Mouse (Mus musculus): ENCODE measurements around the gene Fam43a. TPM values are rescaled to one million over a fixed set of nuclear protein-coding genes. Genes with fewer than 3 reads are reported as not detected.

Gene Fam43a
- polyA plus RNA-seq, 1 experiment from 2014 or later: 11.3 TPM

DNA sequence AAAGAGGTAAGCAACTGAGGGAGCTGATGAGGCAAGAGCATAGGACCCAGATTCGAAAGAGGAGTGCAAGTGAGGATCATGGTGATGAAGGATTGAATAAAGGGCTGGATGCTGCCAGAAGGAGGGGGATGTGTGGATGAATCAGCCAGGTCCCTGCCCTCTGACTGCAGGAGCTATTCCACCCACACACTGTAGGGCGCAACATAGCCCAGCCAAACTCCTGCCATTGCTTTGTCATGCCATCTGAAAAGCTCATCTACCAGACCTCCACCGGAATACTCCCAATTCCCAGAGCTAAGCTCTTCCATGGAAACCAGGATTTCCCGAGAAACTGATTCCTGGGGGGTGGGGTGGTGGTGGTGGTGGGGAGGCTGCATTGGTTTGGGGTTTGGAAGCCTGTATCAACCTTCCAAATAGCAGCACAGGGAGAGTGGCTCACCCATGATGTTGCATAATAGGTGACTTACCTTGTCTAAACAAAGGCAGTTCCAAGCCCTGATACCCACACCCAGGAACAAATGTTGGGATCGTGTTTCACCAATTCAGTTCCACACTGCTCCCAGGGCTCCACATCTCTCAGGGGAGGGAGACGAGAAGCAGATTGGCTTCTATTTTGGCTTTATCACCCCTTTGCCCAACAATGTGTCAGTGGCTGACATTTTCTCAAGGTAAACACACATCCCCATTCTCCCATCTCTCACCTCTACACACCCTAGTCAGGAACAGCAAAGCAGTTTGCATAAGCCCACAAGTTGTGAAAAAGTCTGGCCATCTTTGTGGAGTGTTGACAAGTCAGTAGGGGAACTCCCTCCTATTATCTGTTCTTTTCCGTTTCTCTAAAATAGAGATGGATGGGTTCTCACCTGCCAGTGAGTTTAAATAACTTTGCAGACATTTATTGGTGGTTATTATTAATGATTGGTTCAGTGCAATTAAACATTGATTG, 9.0 kb upstream of the Fam43a start:
- Histone ChIP-seq H3K36me3 (ENCODE audit: control insufficient read depth, insufficient read depth) (no peaks in the 10 kb centered on the region), H3K27me3 (replicated peaks; ENCODE audit: control insufficient read depth, insufficient read depth, low read length) (0 out of 2 replicates have a peak, but pooled peaks cover 4% of the 10 kb centered on the region), H3K4me2 (ENCODE audit: low read length) (no peak overlapping the region), H3K4me1 (replicated peaks; ENCODE audit: control insufficient read depth, insufficient read depth, low read length) (peaks cover 16% of the 10 kb centered on the region), H3K9me3 (ENCODE audit: control insufficient read depth, low read length) (no peaks in the 10 kb centered on the region), H3K27ac (ENCODE audit: low read length) (no peak overlapping the region), H3K9ac (replicated peaks; ENCODE audit: low read depth, low read length) (no peak overlapping the region), H3K4me3 (replicated peaks; ENCODE audit: low read length) (no peak overlapping the region)
- no peak for ATAC-seq
- 39% methylated on average over 7 of the region's 7 CpGs for WGBS

DNA sequence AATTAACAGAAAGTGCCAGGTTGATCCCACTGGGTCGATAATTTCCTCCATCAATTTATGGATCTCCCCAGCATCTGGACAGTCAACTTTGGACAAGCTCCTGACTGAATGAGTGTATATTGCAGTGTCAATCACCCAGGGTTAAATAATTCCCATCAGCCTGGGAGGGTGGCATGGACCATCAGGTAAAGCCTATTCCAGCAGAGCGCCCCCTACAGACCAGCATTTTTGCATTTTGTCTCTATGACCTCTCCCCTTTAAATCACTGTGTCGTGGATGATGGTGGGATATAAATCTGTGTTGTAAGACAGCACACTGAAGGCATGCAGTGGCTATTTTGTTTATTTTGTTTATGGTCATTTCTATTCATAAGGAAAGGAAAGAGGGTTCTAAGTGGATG, 7.5 kb upstream of the Fam43a start:
- Histone ChIP-seq H3K9ac (replicated peaks; ENCODE audit: low read depth, low read length) (no peak overlapping the region), H3K36me3 (ENCODE audit: control insufficient read depth, insufficient read depth) (no peaks in the 10 kb centered on the region), H3K4me1 (replicated peaks; ENCODE audit: control insufficient read depth, insufficient read depth, low read length) (peaks cover 19% of the 10 kb centered on the region), H3K27ac (ENCODE audit: low read length) (no peak overlapping the region), H3K4me3 (replicated peaks; ENCODE audit: low read length) (no peak overlapping the region), H3K4me2 (ENCODE audit: low read length) (no peak overlapping the region), H3K9me3 (ENCODE audit: control insufficient read depth, low read length) (no peaks in the 10 kb centered on the region), H3K27me3 (replicated peaks; ENCODE audit: control insufficient read depth, insufficient read depth, low read length) (0 out of 2 replicates have a peak, but pooled peaks cover 4% of the 10 kb centered on the region)
- 45% methylated on average over 3 of the region's 3 CpGs for WGBS
- ATAC-seq: no peak

DNA sequence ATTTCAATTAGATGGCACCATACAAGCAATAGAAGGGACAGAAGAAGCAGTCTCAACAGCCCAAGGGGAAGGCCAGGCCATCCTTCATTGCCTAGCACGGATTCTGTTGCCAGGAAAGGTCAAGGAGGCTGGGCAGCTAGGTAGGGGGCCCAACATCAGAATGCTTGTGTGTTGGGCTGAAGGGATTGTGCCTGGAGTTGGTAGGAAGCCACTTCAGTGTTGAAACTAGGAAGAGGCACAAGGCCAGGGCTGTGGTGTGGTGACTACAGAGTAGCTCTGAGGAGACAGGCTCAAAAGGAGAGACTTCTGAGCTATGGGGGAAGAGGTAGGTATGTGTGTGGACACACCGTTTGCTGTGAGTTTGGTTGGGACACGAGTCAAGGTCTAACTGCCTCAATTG, 4.2 kb upstream of the Fam43a start:
- no peak overlapping the region for H3K9ac ChIP-seq (replicated peaks; ENCODE audit: low read depth, low read length)
- no peaks in the 10 kb centered on the region for H3K9me3 ChIP-seq (ENCODE audit: control insufficient read depth, low read length)
- peaks cover 9% of the 10 kb centered on the region for H3K27me3 ChIP-seq (replicated peaks; ENCODE audit: control insufficient read depth, insufficient read depth, low read length)
- ATAC-seq: no peak
- peaks cover 29% of the 10 kb centered on the region for H3K4me1 ChIP-seq (replicated peaks; ENCODE audit: control insufficient read depth, insufficient read depth, low read length)
- no peaks in the 10 kb centered on the region for H3K36me3 ChIP-seq (ENCODE audit: control insufficient read depth, insufficient read depth)
- no peak overlapping the region for H3K27ac ChIP-seq (ENCODE audit: low read length)
- no peak overlapping the region for H3K4me2 ChIP-seq (ENCODE audit: low read length)
- no peak overlapping the region for H3K4me3 ChIP-seq (replicated peaks; ENCODE audit: low read length)
- 42% methylated on average over 3 of the region's 3 CpGs for whole genome bisulfite sequencing

DNA sequence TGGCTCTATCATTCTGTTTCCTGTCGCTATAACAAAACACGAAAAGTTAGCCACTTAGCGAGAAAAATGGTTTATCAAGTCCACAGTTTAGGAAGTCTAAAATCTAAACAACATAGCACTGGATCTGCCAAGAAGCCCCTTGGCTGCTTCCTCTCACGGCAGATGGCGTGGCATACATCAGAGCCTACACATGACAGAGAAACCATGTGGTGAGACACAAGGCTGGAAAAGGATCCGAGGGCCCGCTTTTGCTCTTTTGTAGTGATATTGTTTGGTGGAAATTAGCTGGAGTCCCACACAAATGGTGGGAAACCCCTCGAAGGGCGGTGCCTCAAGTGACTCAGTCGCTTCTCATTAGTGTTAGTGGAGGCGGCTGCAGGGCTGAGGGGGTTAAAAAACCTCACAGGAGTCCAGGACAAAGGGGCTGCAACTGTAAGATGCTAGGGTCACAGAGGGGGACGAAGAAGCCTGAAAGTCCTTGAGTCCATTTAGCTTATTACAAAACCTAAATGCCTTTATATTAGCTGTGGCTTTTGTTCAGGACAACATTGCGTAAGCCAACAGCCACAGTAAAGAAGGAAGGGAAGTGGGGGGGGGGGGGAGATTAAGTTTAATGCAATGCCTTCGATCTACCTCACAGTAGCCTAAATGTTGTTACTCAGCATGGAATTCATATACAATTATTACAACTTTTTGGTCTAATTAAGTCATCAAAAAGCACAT, 3.5 kb upstream of the Fam43a start:
- peak; percentile 80 for ATAC-seq

DNA sequence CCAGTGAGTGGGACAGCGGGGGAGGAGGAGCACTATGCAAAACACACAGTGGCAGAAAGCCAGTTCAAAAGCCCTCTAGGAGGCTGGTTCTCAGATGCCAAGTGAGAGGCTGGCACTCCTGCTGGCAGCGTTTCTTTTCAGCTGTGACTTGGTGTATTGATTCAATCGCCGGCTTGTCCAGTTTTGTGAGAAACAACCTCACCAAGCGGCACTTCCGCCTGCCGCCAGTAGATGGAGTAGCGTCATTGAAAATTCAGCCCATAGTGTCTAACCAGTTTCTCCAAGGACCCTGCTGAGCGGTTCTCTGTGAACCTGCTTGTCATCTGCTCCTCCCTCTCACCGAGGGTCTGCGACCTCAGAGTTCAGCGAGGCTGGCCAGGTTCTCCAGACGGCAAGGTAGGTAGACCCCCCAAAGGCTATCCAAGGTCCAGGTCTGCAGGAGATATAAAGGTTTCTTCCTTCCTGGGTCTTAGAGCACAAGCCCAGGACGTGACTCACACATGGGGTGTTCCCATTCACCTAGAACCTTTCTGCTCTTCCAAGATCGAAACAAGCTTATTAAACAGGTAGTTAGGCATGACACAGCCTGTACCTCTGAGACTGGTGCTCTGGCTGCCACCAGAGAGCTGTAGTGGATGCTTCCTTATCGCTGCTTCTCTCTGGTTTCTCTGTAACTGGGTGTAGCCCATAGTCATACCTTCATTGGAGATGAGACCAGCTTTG, 2.4 kb upstream of the Fam43a start:
- Histone ChIP-seq H3K4me3 (replicated peaks; ENCODE audit: low read length) (peak overlapping the region; percentile 26), H3K9ac (replicated peaks; ENCODE audit: low read depth, low read length) (0 out of 2 replicates have a peak overlapping the region, but pooled peaks have one; percentile 34), H3K4me2 (ENCODE audit: low read length) (peak overlapping the region; percentile 53), H3K4me1 (replicated peaks; ENCODE audit: control insufficient read depth, insufficient read depth, low read length) (peaks cover 45% of the 10 kb centered on the region), H3K27me3 (replicated peaks; ENCODE audit: control insufficient read depth, insufficient read depth, low read length) (peaks cover 23% of the 10 kb centered on the region), H3K27ac (ENCODE audit: low read length) (no peak overlapping the region), H3K36me3 (ENCODE audit: control insufficient read depth, insufficient read depth) (no peaks in the 10 kb centered on the region), H3K9me3 (ENCODE audit: control insufficient read depth, low read length) (peaks cover 2% of the 10 kb centered on the region; the same call in 1 of the 2 replicates)
- ATAC-seq: peak; percentile 54
- 8% methylated on average over 16 of the region's 16 CpGs for WGBS

More for the DNA sequence above, 3.5 kb upstream of the Fam43a start:
- Histone ChIP-seq H3K4me3 (replicated peaks; ENCODE audit: low read length) (no peak overlapping the region), H3K9me3 (ENCODE audit: control insufficient read depth, low read length) (no peaks in the 10 kb centered on the region), H3K27me3 (replicated peaks; ENCODE audit: control insufficient read depth, insufficient read depth, low read length) (peaks cover 14% of the 10 kb centered on the region), H3K9ac (replicated peaks; ENCODE audit: low read depth, low read length) (no peak overlapping the region), H3K4me1 (replicated peaks; ENCODE audit: control insufficient read depth, insufficient read depth, low read length) (peaks cover 36% of the 10 kb centered on the region), H3K4me2 (ENCODE audit: low read length) (0 out of 2 replicates have a peak overlapping the region, but pooled peaks have one; percentile 16), H3K27ac (ENCODE audit: low read length) (peak overlapping the region; percentile 66), H3K36me3 (ENCODE audit: control insufficient read depth, insufficient read depth) (no peaks in the 10 kb centered on the region)
- WGBS: 18% methylated on average over 14 of the region's 14 CpGs

DNA sequence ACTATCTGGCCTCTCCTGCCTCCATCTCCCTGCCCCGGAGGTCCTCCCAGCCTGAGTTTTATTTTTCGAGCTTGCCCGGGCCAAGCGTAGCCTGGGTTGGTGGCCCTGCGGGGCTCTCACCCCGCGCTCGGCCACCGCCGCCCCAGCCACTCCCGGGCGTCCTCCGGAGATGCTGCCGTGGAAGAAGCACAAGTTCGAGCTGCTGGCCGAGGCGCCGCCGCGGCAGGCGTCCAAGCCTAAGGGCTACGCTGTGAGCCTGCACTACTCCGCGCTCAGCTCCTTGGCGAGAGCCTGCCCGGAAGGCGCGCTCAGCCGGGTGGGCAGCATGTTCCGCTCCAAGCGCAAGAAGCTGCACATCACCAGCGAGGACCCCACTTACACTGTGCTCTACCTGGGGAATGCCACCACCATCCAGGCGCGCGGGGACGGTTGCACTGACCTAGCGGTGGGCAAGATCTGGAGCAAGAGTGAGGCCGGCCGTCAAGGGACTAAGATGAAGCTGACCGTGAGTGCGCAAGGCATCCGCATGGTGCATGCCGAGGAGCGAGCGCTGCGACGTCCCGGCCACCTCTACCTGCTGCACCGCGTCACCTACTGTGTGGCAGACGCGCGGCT, 1.0 kb downstream of the Fam43a start:
- H3K36me3 ChIP-seq (ENCODE audit: control insufficient read depth, insufficient read depth): no peaks in the 10 kb centered on the region
- H3K9me3 ChIP-seq (ENCODE audit: control insufficient read depth, low read length): peaks cover 2% of the 10 kb centered on the region; the same call in 1 of the 2 replicates
- H3K4me2 ChIP-seq (ENCODE audit: low read length): peak overlapping the region; percentile 98
- peaks cover 48% of the 10 kb centered on the region for H3K4me1 ChIP-seq (replicated peaks; ENCODE audit: control insufficient read depth, insufficient read depth, low read length)
- H3K27me3 ChIP-seq (replicated peaks; ENCODE audit: control insufficient read depth, insufficient read depth, low read length): peaks cover 25% of the 10 kb centered on the region
- no peak overlapping the region for H3K27ac ChIP-seq (ENCODE audit: low read length)
- peak; percentile 7; the same call in 1 of the 2 replicates for ATAC-seq
- H3K9ac ChIP-seq (replicated peaks; ENCODE audit: low read depth, low read length): peak overlapping the region; percentile 55
- H3K4me3 ChIP-seq (replicated peaks; ENCODE audit: low read length): peak overlapping the region; percentile 62
- WGBS: under 1% methylated on average over 53 of the region's 53 CpGs

DNA sequence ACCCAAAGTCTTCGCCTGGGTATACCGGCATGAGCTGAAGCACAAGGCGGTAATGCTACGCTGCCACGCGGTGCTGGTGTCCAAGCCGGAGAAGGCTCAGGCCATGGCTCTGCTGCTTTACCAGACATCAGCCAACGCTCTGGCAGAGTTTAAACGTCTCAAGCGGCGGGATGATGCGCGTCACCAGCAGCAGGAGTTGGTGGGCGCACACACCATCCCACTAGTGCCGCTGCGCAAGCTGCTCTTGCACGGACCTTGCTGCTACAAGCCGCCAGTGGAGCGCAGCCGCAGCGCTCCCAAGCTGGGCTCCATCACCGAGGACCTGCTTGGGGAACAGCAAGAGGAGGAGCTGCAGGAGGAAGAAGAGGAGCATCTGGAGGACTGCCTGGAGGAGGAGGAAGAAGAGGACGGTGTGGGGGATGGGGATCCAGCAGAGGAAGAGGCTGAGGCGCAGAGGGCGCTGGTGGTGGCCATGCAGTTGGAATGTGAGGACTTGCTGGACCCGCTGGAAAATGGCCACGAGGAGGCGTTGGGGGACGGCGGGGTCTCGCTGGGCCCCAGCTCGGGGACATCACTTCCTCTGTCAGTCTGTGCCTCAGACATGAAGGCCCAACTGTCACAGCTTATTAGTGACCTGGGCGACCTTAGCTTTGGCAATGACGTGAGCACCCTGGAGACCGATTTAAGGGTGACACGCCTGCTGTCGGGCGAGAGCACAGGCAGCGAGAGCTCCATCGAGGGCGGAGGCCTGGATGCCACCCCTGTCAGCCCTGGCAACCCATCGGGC, 1.7 kb downstream of the Fam43a start:
- Histone ChIP-seq H3K4me2 (ENCODE audit: low read length) (peak overlapping the region; percentile 98), H3K27ac (ENCODE audit: low read length) (no peak overlapping the region; the same call in 1 of the 2 replicates), H3K9me3 (ENCODE audit: control insufficient read depth, low read length) (peaks cover 2% of the 10 kb centered on the region; the same call in 1 of the 2 replicates), H3K27me3 (replicated peaks; ENCODE audit: control insufficient read depth, insufficient read depth, low read length) (peaks cover 25% of the 10 kb centered on the region), H3K9ac (replicated peaks; ENCODE audit: low read depth, low read length) (peak overlapping the region; percentile 55), H3K4me3 (replicated peaks; ENCODE audit: low read length) (peak overlapping the region; percentile 62), H3K4me1 (replicated peaks; ENCODE audit: control insufficient read depth, insufficient read depth, low read length) (peaks cover 43% of the 10 kb centered on the region), H3K36me3 (ENCODE audit: control insufficient read depth, insufficient read depth) (no peaks in the 10 kb centered on the region)
- ATAC-seq: peak; percentile 13; the same call in 1 of the 2 replicates
- WGBS: 8% methylated on average over 42 of the region's 42 CpGs

DNA sequence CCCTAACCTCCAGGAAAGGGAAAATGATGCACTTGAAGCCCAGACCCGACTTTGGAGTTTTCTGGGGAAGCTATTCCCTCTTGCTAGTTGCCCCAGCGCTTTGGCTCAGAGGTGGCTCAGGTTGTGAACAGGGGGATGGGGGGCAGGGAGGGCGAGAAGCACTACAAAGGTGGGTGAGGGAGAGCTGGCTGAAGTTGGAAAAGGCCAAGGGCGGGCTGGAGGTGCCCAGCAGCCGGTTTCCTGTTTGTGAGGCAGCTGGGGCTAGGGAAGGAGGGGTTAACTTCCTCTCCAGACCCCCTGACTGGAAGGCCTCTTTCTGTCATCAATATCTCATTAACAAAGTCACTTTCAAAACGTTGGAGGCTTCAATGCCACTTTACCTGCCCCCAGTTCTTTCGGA, 2.4 kb downstream of the Fam43a start:
- peak overlapping the region; percentile 62 for H3K4me3 ChIP-seq (replicated peaks; ENCODE audit: low read length)
- peaks cover 36% of the 10 kb centered on the region for H3K4me1 ChIP-seq (replicated peaks; ENCODE audit: control insufficient read depth, insufficient read depth, low read length)
- peak overlapping the region; percentile 18; the same call in 1 of the 2 replicates for H3K27ac ChIP-seq (ENCODE audit: low read length)
- H3K9me3 ChIP-seq (ENCODE audit: control insufficient read depth, low read length): peaks cover 2% of the 10 kb centered on the region; the same call in 1 of the 2 replicates
- H3K9ac ChIP-seq (replicated peaks; ENCODE audit: low read depth, low read length): no peak overlapping the region
- H3K36me3 ChIP-seq (ENCODE audit: control insufficient read depth, insufficient read depth): no peaks in the 10 kb centered on the region
- ATAC-seq: no peak
- peak overlapping the region; percentile 98; the same call in 1 of the 2 replicates for H3K4me2 ChIP-seq (ENCODE audit: low read length)
- WGBS: 34% methylated on average over 7 of the region's 7 CpGs
- peaks cover 25% of the 10 kb centered on the region for H3K27me3 ChIP-seq (replicated peaks; ENCODE audit: control insufficient read depth, insufficient read depth, low read length)
